Mouse (Mus musculus) myocyte (in vitro differentiated cells): Measurements from ENCODE around the gene Tsga13. TPM values are rescaled to one million over a fixed set of nuclear protein-coding genes. Genes with fewer than 3 reads are reported as not detected.

Experiments used
- H3K27me3 ChIP-seq: one replicate; pipeline ENCODE4 v1.6.1; 2011; ENCODE audit not compliant: control insufficient read depth, insufficient read depth, insufficient read length
- H3K36me3 ChIP-seq: one replicate; pipeline ENCODE4 v1.6.1; 2011; ENCODE audit not compliant: control insufficient read depth, insufficient read depth
- H3K4me2 ChIP-seq: one replicate; pipeline ENCODE4 v1.6.1; 2011; ENCODE audit warnings: low read depth, control low read depth
- H3K4me3 ChIP-seq: one replicate; pipeline ENCODE4 v1.5.1; 2011; ENCODE audit warnings: mild to moderate bottlenecking, control low read depth, moderate library complexity
- H3K79me2 ChIP-seq: one replicate; pipeline ENCODE4 v1.6.1; 2011; ENCODE audit not compliant: control insufficient read depth, insufficient read depth
- H3ac ChIP-seq: one replicate; pipeline ENCODE4 v1.6.1; 2011; ENCODE audit not compliant: control insufficient read depth, insufficient read length
- CEBPB ChIP-seq: IDR thresholded peaks from 2 replicates; pipeline ENCODE4 v1.6.1; 2011; ENCODE audit warnings: mild to moderate bottlenecking, moderate library complexity; ENCODE audit not compliant: poor library complexity, insufficient read depth, severe bottlenecking
- E2F4 ChIP-seq: IDR thresholded peaks from one replicate; pipeline ENCODE4 v1.6.1; 2011; ENCODE audit warnings: mild to moderate bottlenecking, control low read depth, moderate library complexity; ENCODE audit not compliant: insufficient read depth
- MAX ChIP-seq: IDR thresholded peaks from one replicate; pipeline ENCODE4 v1.6.1; 2011; ENCODE audit warnings: low read depth, mild to moderate bottlenecking, control low read depth
- MYOD1 ChIP-seq, 3 experiments: IDR thresholded peaks; one replicate each; pipeline ENCODE4 v1.6.1; 2011; ENCODE audit warnings: control low read depth in 2 of 3, low read depth in 2 of 3, mild to moderate bottlenecking in 2 of 3, moderate library complexity in 1 of 3; ENCODE audit not compliant: insufficient read length in 2 of 3, control insufficient read depth in 1 of 3
- MYOG ChIP-seq, 3 experiments: IDR thresholded peaks; one replicate each; pipeline ENCODE4 v1.6.1; 2011; ENCODE audit warnings: control low read depth in 2 of 3, low read depth in 2 of 3, mild to moderate bottlenecking in 2 of 3; ENCODE audit not compliant: insufficient read length in 2 of 3, control insufficient read depth in 1 of 3, insufficient read depth in 1 of 3
- POLR2A ChIP-seq: IDR thresholded peaks from one replicate; pipeline ENCODE4 v1.6.1; 2011; ENCODE audit warnings: low read depth, mild to moderate bottlenecking, control low read depth, moderate library complexity; ENCODE audit not compliant: insufficient read length
- POLR2AphosphoS2 ChIP-seq: IDR thresholded peaks from one replicate; pipeline ENCODE4 v1.6.1; 2011; ENCODE audit warnings: low read depth, control low read depth; ENCODE audit not compliant: insufficient read length
- REST ChIP-seq: IDR thresholded peaks from one replicate; pipeline ENCODE4 v1.6.1; 2011; ENCODE audit warnings: mild to moderate bottlenecking, control low read depth, moderate library complexity; ENCODE audit not compliant: insufficient read depth, insufficient read length
- SRF ChIP-seq: IDR thresholded peaks from one replicate; pipeline ENCODE4 v1.6.1; 2011; ENCODE audit warnings: low read depth; ENCODE audit not compliant: control insufficient read depth, insufficient read length
- TCF12 ChIP-seq: IDR thresholded peaks from one replicate; pipeline ENCODE4 v1.6.1; 2011; ENCODE audit warnings: mild to moderate bottlenecking, control low read depth; ENCODE audit not compliant: poor library complexity, insufficient read depth, severe bottlenecking
- TCF3 ChIP-seq: IDR thresholded peaks from one replicate; pipeline ENCODE4 v1.6.1; 2011; ENCODE audit warnings: low read depth, control low read depth; ENCODE audit not compliant: insufficient read length
- USF1 ChIP-seq: IDR thresholded peaks from one replicate; pipeline ENCODE4 v1.6.1; 2011; ENCODE audit warnings: low read depth, mild to moderate bottlenecking, control low read depth, moderate library complexity
- polyA plus RNA-seq: library from polyadenylated mRNA; unstranded; fragments of >200 nt; fragmentation: generic; extraction: Trizol; gene quantifications from one replicate; pipeline ENCODE4 v1.2.1, GENCODE M21; 2012; ENCODE audit warnings: missing spikeins

Gene Tsga13
- polyA plus RNA-seq: not detected

DNA sequence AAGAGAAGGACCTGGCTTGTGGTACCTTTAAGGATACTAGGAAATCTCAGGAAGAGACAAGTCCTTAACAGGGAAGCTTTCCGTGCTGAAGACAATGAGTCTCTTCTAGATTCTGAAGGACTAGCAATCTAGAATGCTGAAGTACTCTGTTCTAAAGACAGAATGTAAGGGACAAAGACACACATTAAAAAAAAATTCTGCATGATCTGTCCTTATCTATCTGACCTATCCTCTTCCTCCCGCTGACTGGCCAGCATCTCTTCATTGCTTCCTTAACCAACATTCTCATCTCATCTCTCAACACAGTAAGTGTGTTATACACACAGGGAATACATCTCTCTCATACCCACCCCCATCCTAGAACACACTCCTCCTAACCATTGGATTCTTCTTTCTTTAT, at the start of gene Tsga13:
TSS of gene Tsga13 (minus strand) at position 101 of the 400 bp plus-strand sequence.
- Histone ChIP-seq H3K36me3 (no peaks in the 10 kb centered on the region), H3K79me2 (no peaks in the 10 kb centered on the region), H3K4me3 (no peak within 1 kb of the TSS), H3ac (no peak within 1 kb of the TSS), H3K27me3 (no peaks in the 10 kb centered on the region), H3K4me2 (no peak within 1 kb of the TSS)
- no peak for TF ChIP-seq POLR2A
- TF ChIP-seq USF1: no peak
- TF ChIP-seq CEBPB: no peak
- no peak for TF ChIP-seq E2F4
- no peak for TF ChIP-seq MAX
- no peak for TF ChIP-seq REST
- no peak for TF ChIP-seq TCF3
- no peak for TF ChIP-seq MYOG (IDR thresholded peaks at IDR 0.05; ENCODE audit: control insufficient read depth in 1 of 3, insufficient read depth in 1 of 3, insufficient read length in 2 of 3, low read depth in 2 of 3)
- TF ChIP-seq MYOD1 (IDR thresholded peaks at IDR 0.05; ENCODE audit: control insufficient read depth in 1 of 3, insufficient read length in 2 of 3, low read depth in 2 of 3): no peak
- TF ChIP-seq TCF12: no peak
- no peak for TF ChIP-seq POLR2AphosphoS2

DNA sequence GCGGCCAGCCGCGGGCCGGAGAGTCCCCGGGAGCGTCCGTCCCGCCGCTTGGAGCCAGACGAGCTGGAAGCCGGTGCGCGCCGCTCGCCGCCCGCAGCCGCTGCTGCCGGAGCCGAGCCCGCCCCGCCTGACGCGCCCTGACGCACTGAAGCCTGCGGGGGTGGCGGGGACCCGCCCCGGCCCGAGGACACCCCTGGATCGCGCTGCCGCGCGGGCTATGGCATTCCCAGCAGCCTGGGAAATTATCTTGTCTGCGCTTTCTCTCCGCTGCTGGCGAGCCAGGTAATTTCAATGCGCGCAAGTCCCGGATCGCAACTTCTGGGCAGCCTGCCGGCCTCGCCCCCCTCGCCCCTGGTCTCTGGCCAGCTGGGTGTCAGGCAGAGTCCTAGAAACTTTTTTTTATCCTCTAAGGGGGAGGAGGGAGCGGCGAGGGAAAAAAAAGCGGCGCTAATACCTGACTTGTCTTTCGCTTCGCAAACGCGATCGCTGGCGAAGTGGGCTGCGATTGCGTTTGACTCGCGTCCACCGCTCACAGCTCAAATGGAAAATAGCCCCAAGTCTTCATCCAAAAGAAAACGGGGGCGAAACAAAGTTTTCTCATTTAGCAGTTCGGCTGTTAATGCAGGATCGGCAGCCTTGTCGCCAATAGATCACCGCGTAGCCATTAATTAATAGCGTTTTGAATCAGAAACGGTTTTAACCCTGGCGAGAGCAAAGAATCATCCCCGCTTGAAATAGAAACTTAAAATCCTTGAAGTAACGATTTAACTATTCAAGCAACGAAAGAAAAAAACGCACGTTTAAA, 43.6 kb upstream of the Tsga13 start, which contains the start of gene Klf14:
TSS of gene Klf14 (minus strand) at position 343 of the 805 bp plus-strand sequence.
- peaks cover 9% of the 10 kb centered on the region for H3K27me3 ChIP-seq
- no peak within 1 kb of the TSS for H3K4me3 ChIP-seq
- H3K4me2 ChIP-seq: no peak within 1 kb of the TSS
- TF ChIP-seq POLR2AphosphoS2 (no peak), CEBPB (no peak), SRF (no peak), MYOG (IDR thresholded peaks at IDR 0.05; ENCODE audit: control insufficient read depth in 1 of 3, insufficient read depth in 1 of 3, insufficient read length in 2 of 3, low read depth in 2 of 3) (no peak), REST (no peak), TCF12 (no peak)
- no peaks in the 10 kb centered on the region for H3K36me3 ChIP-seq
- H3ac ChIP-seq: no peak within 1 kb of the TSS
- H3K79me2 ChIP-seq: no peaks in the 10 kb centered on the region

DNA sequence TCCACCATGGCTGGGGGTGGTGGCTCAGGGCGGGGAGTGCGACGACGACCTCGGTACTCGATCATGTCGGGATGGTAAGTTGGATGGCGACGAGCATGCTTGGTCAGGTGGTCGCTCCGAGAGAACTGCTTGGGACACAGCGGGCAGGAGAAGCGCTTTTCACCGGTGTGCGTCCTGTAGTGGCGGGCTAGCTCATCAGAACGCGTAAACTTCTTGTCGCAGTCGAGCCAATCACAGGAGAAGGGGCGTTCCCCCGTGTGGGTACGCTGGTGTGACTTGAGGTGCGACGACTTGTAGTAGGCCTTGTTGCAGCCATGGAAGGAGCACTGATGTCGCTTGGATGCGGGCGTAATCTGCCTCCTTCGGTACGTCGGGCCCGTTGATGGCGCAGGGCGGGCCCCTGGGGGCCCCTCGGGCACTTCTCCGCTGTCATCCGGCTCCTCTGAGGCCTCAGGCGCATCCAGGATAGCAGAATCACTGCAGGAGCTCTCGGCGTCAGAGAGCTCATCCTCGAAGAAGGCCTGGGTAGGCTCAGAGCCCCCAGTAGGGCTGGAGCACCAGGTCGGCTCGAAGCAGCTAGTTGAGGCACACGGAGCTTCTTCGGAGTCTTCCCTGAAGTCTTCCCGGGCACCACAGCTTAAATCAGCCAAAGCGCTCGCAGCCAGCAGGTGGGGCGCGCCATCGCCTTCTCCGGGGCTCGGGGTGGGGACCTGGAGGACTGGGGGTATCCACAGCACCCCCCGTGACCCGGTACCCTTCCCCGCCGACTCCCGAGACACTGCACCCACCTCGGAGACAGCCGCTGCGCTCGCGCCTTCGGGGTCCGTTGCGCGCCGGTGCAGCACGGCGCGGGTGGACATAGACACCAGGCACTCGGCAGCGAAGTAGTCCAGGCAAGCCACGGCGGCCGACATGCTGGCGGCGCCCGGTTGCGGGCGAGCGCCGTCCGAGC, 42.7 kb upstream of the Tsga13 start:
- no peak overlapping the region for H3ac ChIP-seq
- no peaks in the 10 kb centered on the region for H3K79me2 ChIP-seq
- TF ChIP-seq MYOG (IDR thresholded peaks at IDR 0.05; ENCODE audit: control insufficient read depth in 1 of 3, insufficient read depth in 1 of 3, insufficient read length in 2 of 3, low read depth in 2 of 3) (no peak), SRF (no peak), E2F4 (no peak), MAX (no peak), POLR2A (no peak), TCF3 (no peak), CEBPB (no peak), USF1 (no peak), MYOD1 (IDR thresholded peaks at IDR 0.05; ENCODE audit: control insufficient read depth in 1 of 3, insufficient read length in 2 of 3, low read depth in 2 of 3) (no peak), POLR2AphosphoS2 (no peak)
- no peaks in the 10 kb centered on the region for H3K36me3 ChIP-seq
- H3K4me2 ChIP-seq: no peak overlapping the region
- H3K27me3 ChIP-seq: peaks cover 5% of the 10 kb centered on the region
- H3K4me3 ChIP-seq: no peak overlapping the region

DNA sequence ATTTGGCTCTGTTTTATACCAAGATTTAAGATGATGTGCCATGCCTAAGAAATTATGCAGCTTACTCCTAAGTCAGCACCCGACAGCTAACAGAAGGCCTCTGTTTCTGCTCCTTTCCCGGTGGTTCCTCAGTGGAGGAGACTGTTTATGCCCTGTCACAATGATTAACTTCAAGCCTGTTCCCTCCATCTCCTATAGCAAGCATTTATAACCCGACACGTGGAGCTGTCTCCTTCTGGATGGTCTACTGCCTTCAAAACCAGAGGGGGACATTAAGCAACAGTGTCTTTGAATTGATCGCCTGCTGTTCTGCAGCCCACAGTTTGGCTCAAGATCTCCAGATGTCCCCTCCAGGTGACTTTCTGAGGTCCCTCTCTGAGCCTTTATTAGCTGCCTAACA, 23.9 kb upstream of the Tsga13 start:
- Histone ChIP-seq H3K36me3 (no peaks in the 10 kb centered on the region), H3K79me2 (no peaks in the 10 kb centered on the region), H3ac (no peak overlapping the region), H3K27me3 (peaks cover 4% of the 10 kb centered on the region), H3K4me2 (no peak overlapping the region), H3K4me3 (no peak overlapping the region)
- no peak for TF ChIP-seq REST
- no peak for TF ChIP-seq MYOD1 (IDR thresholded peaks at IDR 0.05; ENCODE audit: control insufficient read depth in 1 of 3, insufficient read length in 2 of 3, low read depth in 2 of 3)
- TF ChIP-seq SRF: no peak
- TF ChIP-seq POLR2AphosphoS2: no peak
- TF ChIP-seq USF1: no peak
